Mouse (Mus musculus): ENCODE measurements around the gene Cmip.

The Cmip gene

DNA sequence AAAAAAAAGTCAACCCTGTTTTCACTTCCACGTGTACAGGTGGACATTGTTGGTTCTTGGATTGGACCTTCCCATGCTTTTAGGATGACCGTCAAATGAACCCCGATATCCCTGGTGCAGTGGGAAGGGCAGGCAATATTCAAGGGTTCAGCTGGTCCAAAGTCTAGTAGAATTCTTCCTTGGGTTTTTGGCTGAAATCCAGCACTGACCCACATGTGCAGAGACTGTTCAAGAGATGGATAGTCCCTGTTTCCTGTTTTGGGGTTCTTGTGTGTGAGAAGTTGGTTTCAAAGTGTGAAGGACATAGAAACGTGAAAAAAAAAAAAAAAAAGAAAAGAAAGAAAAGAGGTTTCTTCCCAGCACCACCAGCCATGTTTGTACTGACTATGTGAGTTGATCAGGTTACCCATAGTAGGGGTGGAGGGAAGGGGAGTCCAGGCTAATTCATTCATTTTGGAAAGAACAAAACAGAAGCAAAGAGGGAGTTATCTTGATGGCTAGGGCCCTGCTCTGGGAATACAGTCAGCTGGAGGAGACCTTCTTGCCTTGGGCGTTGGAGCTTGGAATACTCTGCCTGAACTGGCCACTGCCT is 243.5 kb downstream of the Cmip start:
- no peak for DNase-seq (ENCODE audit: low spot score in 2 of 2)

DNA sequence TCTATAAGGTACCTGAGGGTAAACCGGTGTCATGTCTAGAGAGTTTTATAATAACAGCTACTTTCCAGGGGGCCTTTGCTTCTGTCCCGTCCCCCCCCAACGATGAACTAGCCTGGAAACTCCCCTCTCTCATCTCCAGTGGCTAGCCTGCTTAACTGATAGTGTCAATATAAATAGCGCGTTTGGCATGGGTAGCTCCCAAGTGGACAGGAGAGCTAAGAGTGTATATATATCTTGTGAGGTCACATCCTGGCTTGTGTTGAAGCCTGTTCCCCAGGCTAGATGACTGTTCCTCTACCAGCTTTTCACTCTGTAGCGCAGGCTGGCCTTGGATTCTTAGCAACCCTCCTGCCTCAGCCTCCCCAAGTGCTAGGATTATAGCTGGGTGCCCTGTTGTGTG is 244.5 kb downstream of the Cmip start:
- DNase-seq (ENCODE audit: low spot score in 2 of 2) = no peak

DNA sequence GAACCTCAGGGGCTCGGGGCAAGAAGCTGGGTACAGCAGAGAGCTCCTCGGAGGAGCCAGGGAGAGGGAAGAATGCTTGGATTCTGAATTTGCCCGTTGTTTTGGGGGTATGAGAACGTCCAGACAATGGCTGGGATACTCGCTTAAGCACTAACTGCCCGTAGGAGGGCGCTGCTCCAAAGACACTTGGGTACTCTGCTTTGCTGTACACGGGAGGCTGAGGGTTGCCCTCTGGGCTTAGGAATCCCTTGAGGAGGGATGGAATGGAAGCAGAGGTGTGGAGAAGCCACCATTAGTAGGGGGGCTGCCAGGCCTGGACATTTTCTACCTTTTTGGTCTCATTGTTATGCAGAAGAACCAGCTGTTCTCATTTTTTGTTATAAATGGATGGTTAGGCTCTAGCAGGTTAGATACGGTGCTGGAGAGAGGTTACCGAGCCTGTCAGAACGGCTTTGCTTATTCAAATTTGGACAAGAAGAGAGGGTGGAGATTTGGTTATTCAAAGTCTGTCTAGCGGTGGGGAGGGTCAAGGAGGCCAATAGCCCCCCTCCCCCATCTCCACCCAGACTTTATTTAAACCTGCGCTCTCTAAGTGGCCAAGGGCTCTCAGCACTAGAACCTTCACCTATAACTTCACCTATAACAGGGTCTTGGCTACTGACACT is 246.7 kb downstream of the Cmip start:
- DNase-seq (ENCODE audit: low spot score in 2 of 2) = no peak

DNA sequence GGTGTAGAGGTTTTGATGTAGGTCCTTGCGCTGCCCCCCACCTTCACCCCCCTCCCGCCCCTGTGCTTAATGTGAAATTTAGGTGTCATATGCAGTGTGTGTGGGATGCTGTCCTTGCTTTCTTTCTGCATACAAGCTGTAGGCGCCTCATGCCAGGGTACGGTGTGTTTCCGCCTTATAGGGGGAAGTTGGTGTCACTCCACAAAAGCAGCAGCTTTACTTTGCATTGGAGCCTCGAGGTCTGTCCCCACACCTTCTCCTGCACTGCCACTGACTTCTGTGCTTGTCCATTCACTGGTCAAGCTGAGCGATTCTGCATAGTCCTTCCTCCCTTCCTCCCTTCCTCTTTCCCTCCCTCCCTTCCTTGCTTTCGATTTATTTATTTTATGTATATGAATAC is 250.8 kb downstream of the Cmip start:
- DNase-seq (ENCODE audit: low spot score in 2 of 2) = no peak

Data from thymus, postnatal 10 days (tissue).